Mouse (Mus musculus): ENCODE measurements around the gene Agpat1.

- TF ChIP-seq CTCF (IDR thresholded peaks at IDR 0.05; ENCODE audit: low read depth): no peak
- no peak for TF ChIP-seq EP300 (IDR thresholded peaks at IDR 0.05; ENCODE audit: low read depth)
Observed at GRCm38 (mm10) chr17:34662468-34662867, 58.4 kb downstream of the Agpat1 start.
